Comparison of ENCODE assay signal across 8 mouse cellular contexts in genomic region chr12:3959791-3960543, GRCm38 (mm10). TPM values are rescaled to one million over a fixed set of nuclear protein-coding genes. Genes with fewer than 3 reads are reported as not detected.
DNase-seq lines count a peak whose midpoint lies in the region; ATAC-seq and TF ChIP-seq lines count a peak whose summit lies in the region.

No protein-coding gene starts in this region.

- TF ChIP-seq CTCF in heart, adult 2 months (IDR thresholded peaks at IDR 0.05): no peak

- DNase-seq in adrenal gland, postnatal 36 days: peak; percentile 89 to 93
- DNase-seq in embryonic facial prominence, embryonic 11.5 days (ENCODE audit: low spot score): peak; percentile 95
- peak; percentile 92 to 93 for DNase-seq in heart, adult 2 months
- DNase-seq in kidney, adult 18-20 months: peak; percentile 84
- peak; percentile 98 for DNase-seq in limb, embryonic 10.5 days (ENCODE audit: low spot score)
- DNase-seq in midbrain, embryonic 11.5 days (ENCODE audit: low spot score, missing footprints): peak; percentile 99
- DNase-seq in right cerebral cortex, postnatal 4 days: peak; percentile 80
- no peak for DNase-seq in adipocyte (ENCODE audit: low spot score)

- peak overlapping the region; percentile 56 for H3K4me3 ChIP-seq in embryonic facial prominence, embryonic 11.5 days (ENCODE audit: low read depth, low read length)
- peak overlapping the region; percentile 58 for H3K4me3 ChIP-seq in heart, adult 2 months
- peak overlapping the region; percentile 70 for H3K4me3 ChIP-seq in limb, embryonic 10.5 days
- peak overlapping the region; percentile 48 for H3K4me3 ChIP-seq in midbrain, embryonic 11.5 days (ENCODE audit: low read depth, low read length)

- peak overlapping the region; percentile 83 for H3K27ac ChIP-seq in embryonic facial prominence, embryonic 11.5 days (replicated peaks; ENCODE audit: low read depth, low read length)
- peak overlapping the region; percentile 95 for H3K27ac ChIP-seq in heart, adult 2 months
- peak overlapping the region; percentile 95 for H3K27ac ChIP-seq in limb, embryonic 10.5 days
- H3K27ac ChIP-seq in midbrain, embryonic 11.5 days (ENCODE audit: low read depth, low read length): peak overlapping the region; percentile 75

- no peaks in the 10 kb centered on the region for H3K79me2 ChIP-seq in heart, adult 2 months (replicated peaks; ENCODE audit: control insufficient read depth, insufficient read depth, low read length)

- H3K9ac ChIP-seq in embryonic facial prominence, embryonic 11.5 days (replicated peaks; ENCODE audit: low read length): peak overlapping the region; percentile 80
- peak overlapping the region; percentile 78 for H3K9ac ChIP-seq in heart, adult 2 months (ENCODE audit: low read depth, low read length)
- H3K9ac ChIP-seq in midbrain, embryonic 11.5 days (ENCODE audit: low read length): peak overlapping the region; percentile 74

- H3K4me2 ChIP-seq in embryonic facial prominence, embryonic 11.5 days (ENCODE audit: low read depth, low read length): peak overlapping the region; percentile 92
- H3K4me2 ChIP-seq in midbrain, embryonic 11.5 days: peak overlapping the region; percentile 55

- peak; percentile 92; the same call in 1 of the 2 replicates for TF ChIP-seq EP300 in heart, adult 2 months (IDR thresholded peaks at IDR 0.05; ENCODE audit: insufficient read depth, low read depth, low read length)

- 3% methylated on average over 53 of the region's 53 CpGs for WGBS in embryonic facial prominence, embryonic 11.5 days
- 2% methylated on average over 53 of the region's 53 CpGs for WGBS in heart, adult 2 months
- 3% methylated on average over 53 of the region's 53 CpGs for WGBS in limb, embryonic 10.5 days
- WGBS in midbrain, embryonic 11.5 days: 4% methylated on average over 53 of the region's 53 CpGs

- peak; percentile 93 for ATAC-seq in embryonic facial prominence, embryonic 11.5 days (replicated peaks; ENCODE audit: insufficient number of reproducible peaks, low FRiP score, low TSS enrichment, low read depth)
- ATAC-seq in midbrain, embryonic 11.5 days (ENCODE audit: low FRiP score): peak; percentile 98

- intact Hi-C loops in heart, adult 2 months (cut with DNase I): loop anchor here (2.0 kb wide), 1 partner anchor 21 kb away; no protein-coding TSS in a partner anchor

- TF ChIP-seq POLR2A in heart, adult 2 months (IDR thresholded peaks at IDR 0.05; ENCODE audit: insufficient read depth, low read depth, low read length): peak; percentile 92

- H3K27me3 ChIP-seq in embryonic facial prominence, embryonic 11.5 days (ENCODE audit: control insufficient read depth, insufficient read depth, low read length): no peaks in the 10 kb centered on the region; the same call in 1 of the 2 replicates
- no peaks in the 10 kb centered on the region for H3K27me3 ChIP-seq in heart, adult 2 months (ENCODE audit: control insufficient read depth, insufficient read depth, low read length)
- H3K27me3 ChIP-seq in limb, embryonic 10.5 days (ENCODE audit: low read depth, poor library complexity, severe bottlenecking): peaks cover 4% of the 10 kb centered on the region
- peaks cover 4% of the 10 kb centered on the region for H3K27me3 ChIP-seq in midbrain, embryonic 11.5 days (ENCODE audit: control insufficient read depth, insufficient read depth, low read length)

- no peaks in the 10 kb centered on the region for H3K9me3 ChIP-seq in embryonic facial prominence, embryonic 11.5 days (replicated peaks; ENCODE audit: control insufficient read depth, low read length)
- no peaks in the 10 kb centered on the region for H3K9me3 ChIP-seq in limb, embryonic 10.5 days (replicated peaks)
- no peaks in the 10 kb centered on the region for H3K9me3 ChIP-seq in midbrain, embryonic 11.5 days (ENCODE audit: control insufficient read depth, low read length)

- H3K4me1 ChIP-seq in embryonic facial prominence, embryonic 11.5 days (ENCODE audit: control insufficient read depth, insufficient read depth, low read length): no peaks in the 10 kb centered on the region
- peaks cover 2% of the 10 kb centered on the region for H3K4me1 ChIP-seq in heart, adult 2 months (ENCODE audit: control insufficient read depth, insufficient read depth, low read length)
- peaks cover 20% of the 10 kb centered on the region for H3K4me1 ChIP-seq in limb, embryonic 10.5 days
- H3K4me1 ChIP-seq in midbrain, embryonic 11.5 days (ENCODE audit: control insufficient read depth, insufficient read depth, low read length): peaks cover 8% of the 10 kb centered on the region; the same call in 1 of the 2 replicates

- no peaks in the 10 kb centered on the region for H3K36me3 ChIP-seq in embryonic facial prominence, embryonic 11.5 days (replicated peaks; ENCODE audit: control insufficient read depth, insufficient read depth, low read depth, low read length)
- H3K36me3 ChIP-seq in heart, adult 2 months (ENCODE audit: control insufficient read depth, insufficient read depth, low read length): no peaks in the 10 kb centered on the region
- H3K36me3 ChIP-seq in limb, embryonic 10.5 days: no peaks in the 10 kb centered on the region
- H3K36me3 ChIP-seq in midbrain, embryonic 11.5 days (ENCODE audit: control insufficient read depth, insufficient read depth, low read length): no peaks in the 10 kb centered on the region

RNA-seq across cellular contexts. Expression of gene Pomc, which starts 5.2 kb away (rescaled TPM):
- 1 to 10 TPM; 1.2 to 1.3 TPM for total RNA-seq in adrenal gland, postnatal 36 days (2021)
- polyA plus RNA-seq in embryonic facial prominence, embryonic 11.5 days (2014; fragmentation: Nextera tagmentation; extraction: Ambion mirVana): 11.0 and 16.0 TPM in 2 replicates
- under 1 TPM; 0.36 to 0.50 TPM for total RNA-seq in heart, adult 2 months (2021)
- polyA plus RNA-seq in heart, adult 2 months (2012; rRNA removed): 0.37 TPM in 1 of 2 replicates, not detected in the other
- polyA plus RNA-seq in limb, embryonic 10.5 days (2016; fragmentation: Nextera tagmentation; extraction: Ambion mirVana): 4.0 and 4.5 TPM in 2 replicates
- polyA plus RNA-seq in midbrain, embryonic 11.5 days (2014; fragmentation: Nextera tagmentation; extraction: Ambion mirVana): 6.9 and 7.3 TPM in 2 replicates
